Mouse (Mus musculus): ENCODE results near the gene Trhr2. TPM values are rescaled to one million over a fixed set of nuclear protein-coding genes. Genes with fewer than 3 reads are reported as not detected.

Gene Trhr2
- polyA plus RNA-seq, 1 experiment from 2014 or later = 0.66 TPM

- Histone ChIP-seq H3K27me3 (no peaks in the 10 kb centered on the region), H3K9ac (no peak overlapping the region), H3K36me3 (peaks cover 12% of the 10 kb centered on the region), H3K4me2 (peak overlapping the region; percentile 59), H3K27ac (no peak overlapping the region), H3K4me1 (peaks cover 20% of the 10 kb centered on the region), H3K4me3 (0 out of 2 replicates have a peak overlapping the region, but pooled peaks have one; percentile 95), H3K9me3 (no peaks in the 10 kb centered on the region)
- WGBS = 93% methylated on average over 7 of the region's 7 CpGs
- ATAC-seq (ENCODE audit: insufficient number of reproducible peaks, insufficient read depth, low FRiP score, low TSS enrichment, low read depth) = no peak
These were observed 14.8 kb upstream of the Trhr2 start for GRCm38 (mm10) chr8:122375320-122375719.

- H3K27me3 ChIP-seq = no peaks in the 10 kb centered on the region
- 0 out of 2 replicates have a peak, but pooled peaks cover 10% of the 10 kb centered on the region for H3K4me1 ChIP-seq
- H3K27ac ChIP-seq = no peak overlapping the region
- H3K9ac ChIP-seq = no peak overlapping the region
- no peaks in the 10 kb centered on the region for H3K36me3 ChIP-seq
- no peaks in the 10 kb centered on the region for H3K9me3 ChIP-seq
- no peak overlapping the region for H3K4me2 ChIP-seq
- WGBS = 74% methylated on average over 6 of the region's 6 CpGs
- no peak for ATAC-seq (ENCODE audit: insufficient number of reproducible peaks, insufficient read depth, low FRiP score, low TSS enrichment, low read depth)
- no peak overlapping the region for H3K4me3 ChIP-seq
These were observed 11.2 kb upstream of the Trhr2 start for GRCm38 (mm10) chr8:122371706-122372105.

GRCm38 (mm10) chr8:122369665-122370064 is 9.1 kb upstream of the Trhr2 start:
- WGBS = 9% methylated on average over 9 of the region's 9 CpGs
- H3K36me3 ChIP-seq = no peaks in the 10 kb centered on the region
- peak; percentile 16; the same call in 1 of the 2 replicates for ATAC-seq (ENCODE audit: insufficient number of reproducible peaks, insufficient read depth, low FRiP score, low TSS enrichment, low read depth)

GRCm38 (mm10) chr8:122368494-122368893 is 7.9 kb upstream of the Trhr2 start:
- no peak for ATAC-seq (ENCODE audit: insufficient number of reproducible peaks, insufficient read depth, low FRiP score, low TSS enrichment, low read depth)
- Histone ChIP-seq H3K9me3 (no peaks in the 10 kb centered on the region), H3K36me3 (no peaks in the 10 kb centered on the region), H3K4me3 (no peak overlapping the region), H3K27me3 (peaks cover 10% of the 10 kb centered on the region), H3K9ac (no peak overlapping the region), H3K27ac (no peak overlapping the region), H3K4me1 (0 out of 2 replicates have a peak, but pooled peaks cover 3% of the 10 kb centered on the region), H3K4me2 (no peak overlapping the region)
- WGBS = 75% methylated on average over 10 of the region's 10 CpGs

More at GRCm38 (mm10) chr8:122369665-122370064, 9.1 kb upstream of the Trhr2 start:
- H3K27ac ChIP-seq = no peak overlapping the region
- 0 out of 2 replicates have a peak, but pooled peaks cover 3% of the 10 kb centered on the region for H3K4me1 ChIP-seq
- no peak overlapping the region for H3K4me3 ChIP-seq
- H3K27me3 ChIP-seq = no peaks in the 10 kb centered on the region
- no peaks in the 10 kb centered on the region for H3K9me3 ChIP-seq
- H3K4me2 ChIP-seq = no peak overlapping the region
- no peak overlapping the region for H3K9ac ChIP-seq

GRCm38 (mm10) chr8:122362967-122363366 is 2.4 kb upstream of the Trhr2 start:
- WGBS = 16% methylated on average over 8 of the region's 8 CpGs
- no peaks in the 10 kb centered on the region for H3K9me3 ChIP-seq
- no peak overlapping the region for H3K4me2 ChIP-seq
- H3K9ac ChIP-seq = 0 out of 2 replicates have a peak overlapping the region, but pooled peaks have one; percentile 12
- peaks cover 14% of the 10 kb centered on the region for H3K4me1 ChIP-seq
- H3K4me3 ChIP-seq = no peak overlapping the region
- H3K27ac ChIP-seq = no peak overlapping the region
- ATAC-seq (ENCODE audit: insufficient number of reproducible peaks, insufficient read depth, low FRiP score, low TSS enrichment, low read depth) = no peak
- peaks cover 24% of the 10 kb centered on the region for H3K27me3 ChIP-seq
- H3K36me3 ChIP-seq = no peaks in the 10 kb centered on the region

GRCm38 (mm10) chr8:122362271-122362670 is 1.7 kb upstream of the Trhr2 start:
- Histone ChIP-seq H3K4me2 (0 out of 2 replicates have a peak overlapping the region, but pooled peaks have one; percentile 17), H3K4me1 (peaks cover 14% of the 10 kb centered on the region), H3K36me3 (no peaks in the 10 kb centered on the region), H3K27ac (peak overlapping the region; percentile 22; the same call in 1 of the 2 replicates), H3K9me3 (no peaks in the 10 kb centered on the region), H3K9ac (no peak overlapping the region), H3K27me3 (peaks cover 24% of the 10 kb centered on the region), H3K4me3 (no peak overlapping the region)
- no peak for ATAC-seq (ENCODE audit: insufficient number of reproducible peaks, insufficient read depth, low FRiP score, low TSS enrichment, low read depth)
- 28% methylated on average over 5 of the region's 5 CpGs for WGBS

- no peak overlapping the region for H3K9ac ChIP-seq
- WGBS = 75% methylated on average over 15 of the region's 15 CpGs
- H3K4me1 ChIP-seq = peaks cover 14% of the 10 kb centered on the region
- H3K4me2 ChIP-seq = no peak overlapping the region
- peaks cover 20% of the 10 kb centered on the region for H3K27me3 ChIP-seq
- no peak overlapping the region for H3K27ac ChIP-seq
- no peaks in the 10 kb centered on the region for H3K9me3 ChIP-seq
- no peaks in the 10 kb centered on the region for H3K36me3 ChIP-seq
- no peak overlapping the region for H3K4me3 ChIP-seq
- no peak for ATAC-seq (ENCODE audit: insufficient number of reproducible peaks, insufficient read depth, low FRiP score, low TSS enrichment, low read depth)
These were observed 1.3 kb downstream of the Trhr2 start for GRCm38 (mm10) chr8:122359111-122359775.

GRCm38 (mm10) chr8:122357641-122358040 is 2.9 kb downstream of the Trhr2 start:
- Histone ChIP-seq H3K9ac (no peak overlapping the region), H3K9me3 (no peaks in the 10 kb centered on the region), H3K4me1 (peaks cover 11% of the 10 kb centered on the region), H3K4me2 (no peak overlapping the region), H3K36me3 (no peaks in the 10 kb centered on the region), H3K4me3 (no peak overlapping the region), H3K27ac (no peak overlapping the region), H3K27me3 (peaks cover 9% of the 10 kb centered on the region; the same call in 1 of the 2 replicates)
- ATAC-seq (ENCODE audit: insufficient number of reproducible peaks, insufficient read depth, low FRiP score, low TSS enrichment, low read depth) = no peak
- 92% methylated on average over 5 of the region's 5 CpGs for WGBS

GRCm38 (mm10) chr8:122357202-122357601 is 3.3 kb downstream of the Trhr2 start:
- Histone ChIP-seq H3K4me1 (peaks cover 6% of the 10 kb centered on the region), H3K9ac (no peak overlapping the region), H3K4me2 (no peak overlapping the region), H3K36me3 (no peaks in the 10 kb centered on the region), H3K27ac (no peak overlapping the region), H3K27me3 (peaks cover 9% of the 10 kb centered on the region; the same call in 1 of the 2 replicates), H3K4me3 (no peak overlapping the region), H3K9me3 (no peaks in the 10 kb centered on the region)
- 67% methylated on average over 11 of the region's 11 CpGs for WGBS
- no peak for ATAC-seq (ENCODE audit: insufficient number of reproducible peaks, insufficient read depth, low FRiP score, low TSS enrichment, low read depth)

GRCm38 (mm10) chr8:122355642-122356606 is 4.6 kb downstream of the Trhr2 start:
- ATAC-seq (ENCODE audit: insufficient number of reproducible peaks, insufficient read depth, low FRiP score, low TSS enrichment, low read depth) = no peak
- WGBS = 57% methylated on average over 9 of the region's 9 CpGs
- H3K27me3 ChIP-seq = peaks cover 11% of the 10 kb centered on the region
- H3K9me3 ChIP-seq = no peaks in the 10 kb centered on the region
- no peak overlapping the region for H3K27ac ChIP-seq
- no peak overlapping the region for H3K4me3 ChIP-seq
- no peak overlapping the region for H3K9ac ChIP-seq
- no peaks in the 10 kb centered on the region for H3K4me1 ChIP-seq
- H3K4me2 ChIP-seq = no peak overlapping the region
- no peaks in the 10 kb centered on the region for H3K36me3 ChIP-seq

- H3K27me3 ChIP-seq = peaks cover 20% of the 10 kb centered on the region
- H3K4me2 ChIP-seq = no peak overlapping the region
- no peak overlapping the region for H3K9ac ChIP-seq
- 0 out of 2 replicates have a peak, but pooled peaks cover 6% of the 10 kb centered on the region for H3K4me1 ChIP-seq
- peak overlapping the region; percentile 40; the same call in 1 of the 2 replicates for H3K27ac ChIP-seq
- ATAC-seq (ENCODE audit: insufficient number of reproducible peaks, insufficient read depth, low FRiP score, low TSS enrichment, low read depth) = no peak
- 91% methylated on average over 8 of the region's 8 CpGs for WGBS
- no peaks in the 10 kb centered on the region for H3K36me3 ChIP-seq
- H3K9me3 ChIP-seq = no peaks in the 10 kb centered on the region
- no peak overlapping the region for H3K4me3 ChIP-seq
These were observed 6.4 kb downstream of the Trhr2 start for GRCm38 (mm10) chr8:122354157-122354556.

All from embryonic facial prominence, embryonic 13.5 days (tissue).